Mouse (Mus musculus): Measurements from ENCODE around the gene F2rl2. TPM values are rescaled to one million over a fixed set of nuclear protein-coding genes. Genes with fewer than 3 reads are reported as not detected.

The F2rl2 gene
- total and polyA plus RNA-seq, 2 experiments from 2014 or later = 0.49 to 0.68 TPM

GRCm38 (mm10) chr13:95747101-95747500 lies 50.4 kb downstream of the F2rl2 start:
- Histone ChIP-seq H3K36me3 (ENCODE audit: insufficient read depth, low read length) (no peaks in the 10 kb centered on the region), H3K27ac (ENCODE audit: low read depth, low read length) (no peak overlapping the region), H3K4me2 (ENCODE audit: low read depth, low read length, poor library complexity, severe bottlenecking) (no peak overlapping the region), H3K4me3 (ENCODE audit: low read depth, low read length) (no peak overlapping the region), H3K9ac (replicated peaks; ENCODE audit: low read length, poor library complexity, severe bottlenecking) (no peak overlapping the region), H3K4me1 (ENCODE audit: insufficient read depth, low read length) (no peaks in the 10 kb centered on the region), H3K9me3 (ENCODE audit: low read length) (no peaks in the 10 kb centered on the region), H3K27me3 (ENCODE audit: insufficient read depth, low read length) (no peaks in the 10 kb centered on the region)
- no peak for TF ChIP-seq CTCF (IDR thresholded peaks at IDR 0.05)
- ATAC-seq (ENCODE audit: low FRiP score) (no peak), DNase-seq (ENCODE audit: low spot score) (no peak)
- WGBS = 86% methylated on average over 7 of the region's 7 CpGs

- no peaks in the 10 kb centered on the region for H3K36me3 ChIP-seq (ENCODE audit: insufficient read depth, low read length)
- H3K27me3 ChIP-seq (ENCODE audit: insufficient read depth, low read length) = no peaks in the 10 kb centered on the region
- no peak overlapping the region for H3K27ac ChIP-seq (ENCODE audit: low read depth, low read length)
- no peak for ATAC-seq (ENCODE audit: low FRiP score)
- no peak overlapping the region for H3K9ac ChIP-seq (replicated peaks; ENCODE audit: low read length, poor library complexity, severe bottlenecking)
- no peaks in the 10 kb centered on the region for H3K9me3 ChIP-seq (ENCODE audit: low read length)
- no peak overlapping the region for H3K4me3 ChIP-seq (ENCODE audit: low read depth, low read length)
- no peaks in the 10 kb centered on the region for H3K4me1 ChIP-seq (ENCODE audit: insufficient read depth, low read length)
- no peak overlapping the region for H3K4me2 ChIP-seq (ENCODE audit: low read depth, low read length, poor library complexity, severe bottlenecking)
- TF ChIP-seq CTCF (IDR thresholded peaks at IDR 0.05) = no peak
- WGBS = 86% methylated on average over 11 of the region's 11 CpGs
- no peak for DNase-seq (ENCODE audit: low spot score)
These were observed 50.9 kb downstream of the F2rl2 start for GRCm38 (mm10) chr13:95747541-95747940.

Other genes with a start within 250 kb of the F2rl2 start
- gene S100z, start 218.1 kb upstream of the F2rl2 start, total RNA-seq (2014; rRNA removed) = not detected in 2 replicates
- gene S100z, start 218.1 kb upstream of the F2rl2 start, polyA plus RNA-seq (2015; fragmentation: Nextera tagmentation; extraction: Ambion mirVana) = not detected in 2 replicates
- 0.16 and 0.19 TPM in 2 replicates for gene F2rl1, start 171.6 kb upstream of the F2rl2 start, total RNA-seq (2014; rRNA removed)
- 0.21 TPM in 1 of 2 replicates, not detected in the other for gene F2rl1, start 171.6 kb upstream of the F2rl2 start, polyA plus RNA-seq (2015; fragmentation: Nextera tagmentation; extraction: Ambion mirVana)
- gene F2r, start 78.4 kb upstream of the F2rl2 start, total RNA-seq (2014; rRNA removed) = 36.3 and 48.3 TPM in 2 replicates
- 27.3 and 28.8 TPM in 2 replicates for gene F2r, start 78.4 kb upstream of the F2rl2 start, polyA plus RNA-seq (2015; fragmentation: Nextera tagmentation; extraction: Ambion mirVana)
- 5.4 and 5.6 TPM in 2 replicates for gene Iqgap2, start 195.1 kb downstream of the F2rl2 start, total RNA-seq (2014; rRNA removed)
- 1.8 and 2.0 TPM in 2 replicates for gene Iqgap2, start 195.1 kb downstream of the F2rl2 start, polyA plus RNA-seq (2015; fragmentation: Nextera tagmentation; extraction: Ambion mirVana)